Mouse (Mus musculus): ENCODE results near the gene Zfp61. TPM values are rescaled to one million over a fixed set of nuclear protein-coding genes. Genes with fewer than 3 reads are reported as not detected.

Zfp61 gene
- polyA plus RNA-seq, 1 experiment: 4.7 TPM

GRCm38 (mm10) chr7:24297361-24298095 is 3.5 kb downstream of the Zfp61 start:
- 0 out of 2 replicates have a peak, but pooled peaks cover 4% of the 10 kb centered on the region for H3K4me1 ChIP-seq (ENCODE audit: control insufficient read depth, insufficient read depth, insufficient read length)
- H3K27me3 ChIP-seq (ENCODE audit: control insufficient read depth, insufficient read depth, low read length): no peaks in the 10 kb centered on the region
- TF ChIP-seq CTCF (IDR thresholded peaks at IDR 0.05; ENCODE audit: extremely low read depth, insufficient read depth, insufficient read length, insufficient replicate concordance) (no peak), POLR2A (IDR thresholded peaks at IDR 0.05; ENCODE audit: low read depth, low read length) (no peak)
- H3K4me3 ChIP-seq (ENCODE audit: extremely low read depth, insufficient read depth, insufficient read length): no peak overlapping the region
- no peak overlapping the region for H3K27ac ChIP-seq (ENCODE audit: insufficient read depth, low read length)
- WGBS: 95% methylated on average over 15 of the region's 15 CpGs
- no peak for DNase-seq (ENCODE audit: low read depth in 1 of 2, low spot score in 2 of 2)
- H3K36me3 ChIP-seq (ENCODE audit: control insufficient read depth, insufficient read depth, low read length): peaks cover 8% of the 10 kb centered on the region

GRCm38 (mm10) chr7:24296386-24296785 is 4.6 kb downstream of the Zfp61 start:
- peaks cover 18% of the 10 kb centered on the region for H3K36me3 ChIP-seq (ENCODE audit: control insufficient read depth, insufficient read depth, low read length)
- no peaks in the 10 kb centered on the region for H3K27me3 ChIP-seq (ENCODE audit: control insufficient read depth, insufficient read depth, low read length)
- no peak for DNase-seq (ENCODE audit: low read depth in 1 of 2, low spot score in 2 of 2)
- 95% methylated on average over 7 of the region's 7 CpGs for WGBS
- 0 out of 2 replicates have a peak, but pooled peaks cover 4% of the 10 kb centered on the region for H3K4me1 ChIP-seq (ENCODE audit: control insufficient read depth, insufficient read depth, insufficient read length)
- no peak overlapping the region for H3K27ac ChIP-seq (ENCODE audit: insufficient read depth, low read length)
- H3K4me3 ChIP-seq (ENCODE audit: extremely low read depth, insufficient read depth, insufficient read length): no peak overlapping the region
- TF ChIP-seq POLR2A (IDR thresholded peaks at IDR 0.05; ENCODE audit: low read depth, low read length): no peak

- H3K27ac ChIP-seq (ENCODE audit: insufficient read depth, low read length): no peak overlapping the region
- no peak for DNase-seq (ENCODE audit: low read depth in 1 of 2, low spot score in 2 of 2)
- H3K27me3 ChIP-seq (ENCODE audit: control insufficient read depth, insufficient read depth, low read length): no peaks in the 10 kb centered on the region
- H3K4me3 ChIP-seq (ENCODE audit: extremely low read depth, insufficient read depth, insufficient read length): no peak overlapping the region
- H3K4me1 ChIP-seq (ENCODE audit: control insufficient read depth, insufficient read depth, insufficient read length): 0 out of 2 replicates have a peak, but pooled peaks cover 4% of the 10 kb centered on the region
- 95% methylated on average over 7 of the region's 7 CpGs for WGBS
- H3K36me3 ChIP-seq (ENCODE audit: control insufficient read depth, insufficient read depth, low read length): peaks cover 18% of the 10 kb centered on the region
- TF ChIP-seq CTCF (IDR thresholded peaks at IDR 0.05; ENCODE audit: extremely low read depth, insufficient read depth, insufficient read length, insufficient replicate concordance) (no peak), POLR2A (IDR thresholded peaks at IDR 0.05; ENCODE audit: low read depth, low read length) (no peak)
Observed at GRCm38 (mm10) chr7:24295376-24295775, 5.7 kb downstream of the Zfp61 start.

- 92% methylated on average over 4 of the region's 4 CpGs for WGBS
- H3K36me3 ChIP-seq (ENCODE audit: control insufficient read depth, insufficient read depth, low read length): peaks cover 18% of the 10 kb centered on the region
- H3K4me3 ChIP-seq (ENCODE audit: extremely low read depth, insufficient read depth, insufficient read length): no peak overlapping the region
- no peak for DNase-seq (ENCODE audit: low read depth in 1 of 2, low spot score in 2 of 2)
- H3K27ac ChIP-seq (ENCODE audit: insufficient read depth, low read length): no peak overlapping the region
- TF ChIP-seq POLR2A (IDR thresholded peaks at IDR 0.05; ENCODE audit: low read depth, low read length) (no peak), CTCF (IDR thresholded peaks at IDR 0.05; ENCODE audit: extremely low read depth, insufficient read depth, insufficient read length, insufficient replicate concordance) (no peak)
- H3K4me1 ChIP-seq (ENCODE audit: control insufficient read depth, insufficient read depth, insufficient read length): 0 out of 2 replicates have a peak, but pooled peaks cover 4% of the 10 kb centered on the region
- H3K27me3 ChIP-seq (ENCODE audit: control insufficient read depth, insufficient read depth, low read length): no peaks in the 10 kb centered on the region
Observed at GRCm38 (mm10) chr7:24294763-24295162, 6.3 kb downstream of the Zfp61 start.

- Histone ChIP-seq H3K36me3 (ENCODE audit: control insufficient read depth, insufficient read depth, low read length) (peaks cover 18% of the 10 kb centered on the region), H3K4me3 (ENCODE audit: extremely low read depth, insufficient read depth, insufficient read length) (no peak overlapping the region), H3K4me1 (ENCODE audit: control insufficient read depth, insufficient read depth, insufficient read length) (0 out of 2 replicates have a peak, but pooled peaks cover under 1% of the 10 kb centered on the region), H3K27me3 (ENCODE audit: control insufficient read depth, insufficient read depth, low read length) (no peaks in the 10 kb centered on the region), H3K27ac (ENCODE audit: insufficient read depth, low read length) (no peak overlapping the region)
- TF ChIP-seq POLR2A (IDR thresholded peaks at IDR 0.05; ENCODE audit: low read depth, low read length) (no peak), CTCF (IDR thresholded peaks at IDR 0.05; ENCODE audit: extremely low read depth, insufficient read depth, insufficient read length, insufficient replicate concordance) (no peak)
- WGBS: 90% methylated on average over 12 of the region's 12 CpGs
- no peak for DNase-seq (ENCODE audit: low read depth in 1 of 2, low spot score in 2 of 2)
Observed at GRCm38 (mm10) chr7:24293061-24293851, 7.8 kb downstream of the Zfp61 start.

- Histone ChIP-seq H3K27me3 (ENCODE audit: control insufficient read depth, insufficient read depth, low read length) (no peaks in the 10 kb centered on the region), H3K27ac (ENCODE audit: insufficient read depth, low read length) (no peak overlapping the region), H3K4me3 (ENCODE audit: extremely low read depth, insufficient read depth, insufficient read length) (no peak overlapping the region), H3K36me3 (ENCODE audit: control insufficient read depth, insufficient read depth, low read length) (peaks cover 18% of the 10 kb centered on the region), H3K4me1 (ENCODE audit: control insufficient read depth, insufficient read depth, insufficient read length) (no peaks in the 10 kb centered on the region)
- DNase-seq (ENCODE audit: low read depth in 1 of 2, low spot score in 2 of 2): no peak
- TF ChIP-seq CTCF (IDR thresholded peaks at IDR 0.05; ENCODE audit: extremely low read depth, insufficient read depth, insufficient read length, insufficient replicate concordance) (no peak), POLR2A (IDR thresholded peaks at IDR 0.05; ENCODE audit: low read depth, low read length) (no peak)
- WGBS: 94% methylated on average over 27 of the region's 27 CpGs
Observed at GRCm38 (mm10) chr7:24291387-24292090, 9.5 kb downstream of the Zfp61 start.

All from spleen, adult 2 months (tissue).